Mouse (Mus musculus) urinary bladder, adult 2 months (tissue): Measurements from ENCODE around the gene 4930447C04Rik. TPM values are rescaled to one million over a fixed set of nuclear protein-coding genes. Genes with fewer than 3 reads are reported as not detected.

Experiments
- DNase-seq: peaks from one replicate; pipeline ENCODE4 v3.0.0; 2022; ENCODE audit warnings: low spot score
- polyA plus RNA-seq: library from polyadenylated mRNA; depleted of rRNA; stranded (reverse); fragments of >200 nt; gene quantifications from 2 replicates; pipeline ENCODE4 v1.2.3, GENCODE M21; 2012; rRNA removed

The 4930447C04Rik gene
- polyA plus RNA-seq = 2.0 and 3.4 TPM in 2 replicates

- no peak for DNase-seq
Observed at GRCm38 (mm10) chr12:72940071-72940821, at the start of gene 4930447C04Rik. Gene 4930447C04Rik, minus strand, starts transcription at chr12:72940774.

GRCm38 (mm10) chr12:72983071-72983857 is 42.7 kb upstream of the 4930447C04Rik start:
- DNase-seq = no peak

- DNase-seq = no peak
Observed at GRCm38 (mm10) chr12:72982616-72983015, 42.0 kb upstream of the 4930447C04Rik start.

GRCm38 (mm10) chr12:72979236-72979635 is 38.7 kb upstream of the 4930447C04Rik start:
- DNase-seq = no peak

GRCm38 (mm10) chr12:72977851-72978250 is 37.3 kb upstream of the 4930447C04Rik start:
- DNase-seq = no peak

GRCm38 (mm10) chr12:72976718-72977117 is 36.1 kb upstream of the 4930447C04Rik start:
- DNase-seq = peak; percentile 29

GRCm38 (mm10) chr12:72976172-72976571 is 35.6 kb upstream of the 4930447C04Rik start:
- DNase-seq = no peak

- no peak for DNase-seq
Observed at GRCm38 (mm10) chr12:72973161-72973560, 32.6 kb upstream of the 4930447C04Rik start.

GRCm38 (mm10) chr12:72970620-72971019 is 30.0 kb upstream of the 4930447C04Rik start:
- no peak for DNase-seq

GRCm38 (mm10) chr12:72967541-72967940 is 27.0 kb upstream of the 4930447C04Rik start:
- DNase-seq = no peak

GRCm38 (mm10) chr12:72962761-72963160 is 22.2 kb upstream of the 4930447C04Rik start:
- DNase-seq = no peak

- no peak for DNase-seq
Observed at GRCm38 (mm10) chr12:72958446-72958845, 17.9 kb upstream of the 4930447C04Rik start.

- no peak for DNase-seq
Observed at GRCm38 (mm10) chr12:72957829-72958424, 17.4 kb upstream of the 4930447C04Rik start.

GRCm38 (mm10) chr12:72954906-72955305 is 14.3 kb upstream of the 4930447C04Rik start:
- no peak for DNase-seq

GRCm38 (mm10) chr12:72953858-72954257 is 13.3 kb upstream of the 4930447C04Rik start:
- no peak for DNase-seq

- DNase-seq = no peak
Observed at GRCm38 (mm10) chr12:72953089-72953488, 12.5 kb upstream of the 4930447C04Rik start.

GRCm38 (mm10) chr12:72947335-72947734 is 6.8 kb upstream of the 4930447C04Rik start:
- DNase-seq = no peak

GRCm38 (mm10) chr12:72946805-72947204 is 6.2 kb upstream of the 4930447C04Rik start:
- no peak for DNase-seq

GRCm38 (mm10) chr12:72946064-72946395 is 5.5 kb upstream of the 4930447C04Rik start:
- no peak for DNase-seq

- DNase-seq = no peak
Observed at GRCm38 (mm10) chr12:72945301-72946063, 4.9 kb upstream of the 4930447C04Rik start.

GRCm38 (mm10) chr12:72944411-72945225 is 4.0 kb upstream of the 4930447C04Rik start:
- no peak for DNase-seq
